Mouse (Mus musculus) lung, postnatal 25 days (tissue): Measurements from ENCODE around the gene Treml1.

Experiments
- DNase-seq: peaks from one replicate; pipeline ENCODE4 v3.0.0; 2022; ENCODE audit warnings: low spot score

Treml1 gene

DNA sequence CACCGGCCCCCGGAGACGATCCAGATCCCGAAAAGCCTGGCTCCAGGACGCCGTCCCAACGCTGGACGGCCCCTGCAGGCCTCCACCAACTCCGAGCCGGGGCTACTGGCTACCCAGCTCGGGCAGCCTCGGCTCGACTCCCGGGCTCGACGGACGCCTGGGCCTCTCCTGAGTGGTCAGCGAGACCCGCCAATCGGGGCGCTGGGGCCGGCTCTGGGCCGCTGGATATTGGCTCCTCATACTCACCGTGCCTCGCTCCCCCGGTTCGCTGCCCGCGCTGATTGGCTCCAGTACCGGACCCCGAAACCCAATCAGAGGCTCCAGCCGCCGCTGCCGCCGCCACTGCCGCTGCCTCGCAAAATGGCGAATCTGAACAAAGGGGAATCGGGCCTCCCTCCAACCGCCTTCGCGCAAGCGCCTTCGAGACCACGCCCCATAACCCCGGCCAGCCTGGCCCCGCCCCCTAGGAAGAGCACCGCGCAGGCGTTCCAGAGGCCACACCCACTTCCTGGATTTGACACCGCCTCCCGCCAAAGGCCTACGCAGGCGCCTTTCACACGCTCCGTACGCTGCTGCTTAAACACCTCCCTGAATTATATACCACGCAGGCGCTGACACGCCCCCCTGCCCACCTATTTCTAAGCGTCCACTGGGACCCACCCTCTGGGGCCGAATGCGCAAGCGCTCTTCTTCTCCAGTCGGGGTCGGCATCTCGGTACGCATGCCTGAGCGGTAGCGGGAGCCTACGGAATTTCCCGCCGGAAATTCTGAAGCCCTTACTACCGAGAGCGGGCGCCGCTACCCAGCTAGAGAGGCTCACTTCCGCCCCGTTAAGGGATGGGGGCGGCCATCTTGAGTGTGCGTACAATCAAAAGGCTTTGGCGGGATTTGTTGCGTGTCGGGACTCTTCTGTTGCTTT, 49.9 kb downstream of the Treml1 start, which contains the start of the genes Nfya and Oard1:
Gene Nfya (minus strand): TSS at position 527 of the 919 bp plus-strand sequence.
Gene Oard1 (plus strand): TSS at position 635 of the 919 bp plus-strand sequence.
- DNase-seq, result peak; percentile 100

- no peak for DNase-seq
These were observed 50.6 kb downstream of the Treml1 start for GRCm38 (mm10) chr17:48410299-48410785.

GRCm38 (mm10) chr17:48411241-48411640, 51.5 kb downstream of the Treml1 start:
- DNase-seq, result no peak

GRCm38 (mm10) chr17:48416011-48416410, 56.3 kb downstream of the Treml1 start:
- DNase-seq, result no peak
